Mouse (Mus musculus): Measurements from ENCODE around the gene Glis3. TPM values are rescaled to one million over a fixed set of nuclear protein-coding genes. Genes with fewer than 3 reads are reported as not detected.

The Glis3 gene
- total and polyA plus RNA-seq, 3 experiments: not detected

DNA sequence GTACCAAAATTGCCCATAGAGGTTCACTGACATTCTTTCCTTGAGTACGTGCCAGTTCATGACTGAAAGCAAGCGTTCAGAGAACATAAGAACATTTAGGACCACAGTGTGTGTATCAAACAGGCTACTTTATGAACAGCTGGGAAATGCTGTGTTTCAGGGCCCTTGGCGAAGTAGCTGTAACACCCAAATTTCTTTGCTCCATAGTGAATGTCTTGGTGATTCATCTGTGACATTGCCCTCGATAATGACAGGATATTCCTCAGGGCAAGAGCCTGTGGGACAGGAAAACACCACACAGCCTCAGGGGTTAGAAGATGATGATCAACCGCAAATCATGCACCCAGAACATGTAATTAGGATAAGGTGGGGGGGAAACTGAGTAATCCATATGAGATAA is 161.6 kb downstream of the Glis3 start:
- H3K79me2 ChIP-seq (ENCODE audit: control insufficient read depth, insufficient read depth, low read length, poor library complexity): no peaks in the 10 kb centered on the region
- no peak overlapping the region for H3K27ac ChIP-seq (ENCODE audit: control insufficient read depth, low read depth, low read length)
- TF ChIP-seq RCOR1 (IDR thresholded peaks at IDR 0.05; ENCODE audit: low read depth, low read length): no peak
- TF ChIP-seq USF2 (IDR thresholded peaks at IDR 0.05; ENCODE audit: borderline replicate concordance in 1 of 2, insufficient read depth in 1 of 2, low read depth in 1 of 2, low read length in 2 of 2): no peak
- no peak for TF ChIP-seq HCFC1 (IDR thresholded peaks at IDR 0.05; ENCODE audit: low read depth, low read length)
- TF ChIP-seq CTCF (IDR thresholded peaks at IDR 0.05 in 2 of 3, conservative IDR thresholded peaks at IDR 0.05 in 1 of 3; ENCODE audit: control insufficient read depth in 1 of 3, insufficient read depth in 1 of 3, low read depth in 2 of 3, low read length in 3 of 3, poor library complexity in 1 of 3, severe bottlenecking in 1 of 3): no peak
- TF ChIP-seq GATA1 (IDR thresholded peaks at IDR 0.05; ENCODE audit: low read depth, low read length): no peak
- TF ChIP-seq NELFE (IDR thresholded peaks at IDR 0.05; ENCODE audit: low read depth, low read length): no peak
- no peak for TF ChIP-seq MXI1 (IDR thresholded peaks at IDR 0.05; ENCODE audit: low read depth, low read length)
- TF ChIP-seq SMC3 (IDR thresholded peaks at IDR 0.05; ENCODE audit: low read depth, low read length): no peak
- no peak for TF ChIP-seq MYB (IDR thresholded peaks at IDR 0.05; ENCODE audit: low read depth, low read length)
- TF ChIP-seq BHLHE40 (IDR thresholded peaks at IDR 0.05; ENCODE audit: borderline replicate concordance, low read depth, low read length): no peak
- TF ChIP-seq KAT2A (conservative IDR thresholded peaks at IDR 0.05; ENCODE audit: low read depth, low read length): no peak
- H3K4me3 ChIP-seq (ENCODE audit: control insufficient read depth in 1 of 2, insufficient read depth in 1 of 2, low read depth in 2 of 2, low read length in 2 of 2): no peak overlapping the region
- H3K9me3 ChIP-seq (replicated peaks; ENCODE audit: insufficient read depth, low read length): no peaks in the 10 kb centered on the region
- H3K36me3 ChIP-seq (ENCODE audit: control insufficient read depth in 1 of 2, insufficient read depth in 2 of 2, low read length in 2 of 2): no peaks in the 10 kb centered on the region
- no peaks in the 10 kb centered on the region for H3K27me3 ChIP-seq (ENCODE audit: control insufficient read depth in 1 of 2, insufficient read depth in 2 of 2, low read length in 2 of 2)
- H3K9ac ChIP-seq (ENCODE audit: control insufficient read depth, low read depth, low read length, poor library complexity, severe bottlenecking): no peak overlapping the region
- H3K4me1 ChIP-seq (ENCODE audit: control insufficient read depth in 1 of 2, insufficient read depth in 2 of 2, low read length in 2 of 2): no peaks in the 10 kb centered on the region
- no peak for DNase-seq (ENCODE audit: low read depth, low spot score)

DNA sequence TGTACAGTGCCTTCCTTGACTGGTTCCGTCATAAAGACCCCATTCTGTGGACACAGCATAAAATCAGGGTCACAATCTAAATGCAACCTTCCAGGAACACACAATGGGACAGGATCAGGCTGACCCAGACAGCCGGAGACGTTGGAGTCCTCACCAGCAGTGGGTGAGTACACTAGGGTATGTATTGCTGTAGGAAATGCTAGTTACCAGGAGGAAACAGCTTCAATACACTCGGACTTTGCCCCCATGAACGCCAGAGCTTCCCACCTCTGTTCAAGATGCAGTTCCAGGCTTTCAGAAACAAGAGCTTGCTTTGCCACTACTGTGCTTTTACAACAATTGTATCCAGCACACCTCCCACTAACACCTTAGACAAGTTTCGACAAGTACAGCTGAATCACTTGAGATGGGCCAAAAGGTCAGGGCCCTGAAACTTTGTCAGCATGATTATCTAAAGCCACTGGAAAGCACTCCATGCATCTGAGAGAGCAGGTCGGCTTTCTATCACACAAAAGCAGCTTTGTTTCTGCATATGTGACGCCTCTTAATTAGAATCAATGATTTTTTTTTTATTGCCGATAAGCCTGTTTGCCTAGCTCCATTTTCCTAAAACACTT is 162.3 kb downstream of the Glis3 start:
- H3K27me3 ChIP-seq (ENCODE audit: control insufficient read depth in 1 of 2, insufficient read depth in 2 of 2, low read length in 2 of 2): no peaks in the 10 kb centered on the region; a peak in 1 of 4 replicates
- DNase-seq (ENCODE audit: low read depth, low spot score): no peak
- H3K36me3 ChIP-seq (ENCODE audit: control insufficient read depth in 1 of 2, insufficient read depth in 2 of 2, low read length in 2 of 2): no peaks in the 10 kb centered on the region
- H3K9me3 ChIP-seq (replicated peaks; ENCODE audit: insufficient read depth, low read length): no peaks in the 10 kb centered on the region
- no peak overlapping the region for H3K9ac ChIP-seq (ENCODE audit: control insufficient read depth, low read depth, low read length, poor library complexity, severe bottlenecking)
- no peak for TF ChIP-seq USF2 (IDR thresholded peaks at IDR 0.05; ENCODE audit: borderline replicate concordance in 1 of 2, insufficient read depth in 1 of 2, low read depth in 1 of 2, low read length in 2 of 2)
- TF ChIP-seq POLR2AphosphoS2 (IDR thresholded peaks at IDR 0.05; ENCODE audit: low read length): no peak
- TF ChIP-seq GABPA (IDR thresholded peaks at IDR 0.05; ENCODE audit: low read depth, low read length): no peak
- no peak for TF ChIP-seq UBTF (IDR thresholded peaks at IDR 0.05; ENCODE audit: borderline replicate concordance, insufficient read depth, low read depth, low read length)
- no peak for TF ChIP-seq CTCF (IDR thresholded peaks at IDR 0.05 in 2 of 3, conservative IDR thresholded peaks at IDR 0.05 in 1 of 3; ENCODE audit: control insufficient read depth in 1 of 3, insufficient read depth in 1 of 3, low read depth in 2 of 3, low read length in 3 of 3, poor library complexity in 1 of 3, severe bottlenecking in 1 of 3)
- no peak for TF ChIP-seq ELF1 (IDR thresholded peaks at IDR 0.05; ENCODE audit: low read depth, low read length)
- TF ChIP-seq MYC (IDR thresholded peaks at IDR 0.05; ENCODE audit: low read depth, low read length): no peak
- no peak for TF ChIP-seq HCFC1 (IDR thresholded peaks at IDR 0.05; ENCODE audit: low read depth, low read length)
- TF ChIP-seq BHLHE40 (IDR thresholded peaks at IDR 0.05; ENCODE audit: borderline replicate concordance, low read depth, low read length): no peak
- no peak for TF ChIP-seq ZMIZ1 (IDR thresholded peaks at IDR 0.05; ENCODE audit: low read depth, low read length)
- TF ChIP-seq POLR2AphosphoS5 (IDR thresholded peaks at IDR 0.05; ENCODE audit: borderline replicate concordance, low read depth, low read length): no peak
- TF ChIP-seq TCF12 (IDR thresholded peaks at IDR 0.05; ENCODE audit: low read depth, low read length): no peak
- no peak for TF ChIP-seq ZNF384 (IDR thresholded peaks at IDR 0.05; ENCODE audit: low read depth, low read length)
- TF ChIP-seq TBP (IDR thresholded peaks at IDR 0.05; ENCODE audit: low read depth, low read length): no peak
- TF ChIP-seq ZC3H11A (IDR thresholded peaks at IDR 0.05; ENCODE audit: low read depth, low read length): no peak
- no peak for TF ChIP-seq MAFK (IDR thresholded peaks at IDR 0.05; ENCODE audit: borderline replicate concordance, low read depth, low read length)
- TF ChIP-seq RAD21 (IDR thresholded peaks at IDR 0.05; ENCODE audit: low read depth, low read length): no peak
- no peak for TF ChIP-seq E2F4 (IDR thresholded peaks at IDR 0.05; ENCODE audit: borderline replicate concordance, low read depth, low read length)
- no peak for TF ChIP-seq MYB (IDR thresholded peaks at IDR 0.05; ENCODE audit: low read depth, low read length)
- TF ChIP-seq NRF1 (IDR thresholded peaks at IDR 0.05; ENCODE audit: insufficient read depth, low read depth, low read length, poor library complexity, severe bottlenecking): no peak
- no peaks in the 10 kb centered on the region for H3K79me2 ChIP-seq (ENCODE audit: control insufficient read depth, insufficient read depth, low read length, poor library complexity)
- H3K27ac ChIP-seq (ENCODE audit: control insufficient read depth, low read depth, low read length): no peak overlapping the region
- H3K4me3 ChIP-seq (ENCODE audit: control insufficient read depth in 1 of 2, insufficient read depth in 1 of 2, low read depth in 2 of 2, low read length in 2 of 2): no peak overlapping the region
- no peaks in the 10 kb centered on the region for H3K4me1 ChIP-seq (ENCODE audit: control insufficient read depth in 1 of 2, insufficient read depth in 2 of 2, low read length in 2 of 2)

All from MEL (cell line).